Mouse (Mus musculus): Measurements from ENCODE around the gene Ccdc137.
"Not testable (repeated sequence)": the region's sequence is repeated elsewhere in the genome, so short reads cannot be mapped to it uniquely, and the experiment has no call there.

Ccdc137 gene

DNA sequence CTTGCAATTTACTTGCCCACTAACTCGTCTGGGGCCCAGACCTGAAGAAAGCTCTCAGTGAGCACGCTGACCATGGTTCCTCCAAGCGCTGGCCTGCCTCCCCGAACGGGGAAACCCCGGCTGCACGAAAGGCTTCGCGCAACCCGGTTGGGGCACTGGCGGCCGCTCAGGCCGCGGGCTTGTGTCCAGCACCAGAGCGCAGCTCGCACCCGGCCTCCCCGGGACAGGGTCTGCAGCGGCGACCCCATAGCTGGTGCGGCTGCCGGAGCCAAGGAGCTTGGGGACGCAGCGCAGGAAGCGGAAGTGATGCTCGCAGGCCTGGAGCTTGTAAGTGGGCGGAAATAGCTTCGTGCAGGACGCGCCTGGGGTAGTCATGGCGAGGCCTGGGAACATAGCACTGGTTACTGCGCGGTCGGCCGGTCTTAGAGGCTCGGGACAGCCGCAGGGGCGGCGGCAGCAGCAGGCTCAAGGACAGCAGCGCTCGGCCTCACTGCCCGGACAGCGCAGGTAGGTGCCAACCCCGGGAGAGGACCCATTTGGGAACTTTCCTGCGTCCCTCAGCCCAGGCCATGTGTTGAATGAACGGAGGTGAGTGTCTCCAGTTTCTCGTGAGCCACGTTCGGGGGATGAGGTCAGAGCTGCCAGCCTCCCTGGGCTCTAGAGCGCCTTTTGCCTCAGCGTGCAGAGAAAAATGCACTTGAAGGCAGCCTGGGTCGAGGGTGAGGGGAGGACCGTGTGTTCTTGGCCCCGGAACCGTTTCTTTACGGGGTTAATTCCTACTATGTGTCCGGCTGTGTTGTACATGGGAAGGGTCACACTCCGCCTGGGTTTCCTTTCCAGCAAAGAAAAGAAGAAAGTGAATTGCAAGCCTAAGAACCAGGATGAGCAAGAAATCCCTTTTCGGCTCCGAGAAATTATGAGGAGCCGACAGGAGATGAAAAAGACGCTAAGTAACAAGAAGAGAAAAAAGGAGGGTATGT, at the start of gene Ccdc137, which contains the start of gene Oxld1:
Ccdc137 (plus strand) TSS at position 344 of the 980 bp plus-strand sequence.
Oxld1 (minus strand) TSS at position 297 of the 980 bp plus-strand sequence.
- DNase-seq (ENCODE audit: low spot score in 2 of 2) = peak; percentile 86 to 90

DNA sequence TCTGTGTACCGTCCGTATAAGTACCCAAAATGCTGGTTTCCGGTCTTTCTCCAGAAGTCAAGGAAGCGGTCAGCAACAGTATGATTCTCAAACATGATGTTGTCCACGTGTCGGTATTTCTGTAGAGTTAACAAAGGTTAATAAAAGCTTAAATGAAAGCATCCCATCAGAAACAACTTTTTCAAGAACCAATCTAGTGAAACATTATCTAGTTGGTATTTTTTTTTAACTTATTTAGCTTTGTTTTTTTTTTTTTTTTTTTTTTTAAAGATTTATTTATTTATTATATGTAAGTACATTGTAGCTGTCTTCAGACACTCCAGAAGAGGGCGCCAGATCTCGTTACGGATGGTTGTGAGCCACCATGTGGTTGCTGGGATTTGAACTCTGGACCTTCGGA, 44.3 kb upstream of the Ccdc137 start:
- not testable (repeated sequence) for DNase-seq (ENCODE audit: low spot score in 2 of 2)

- no peak for DNase-seq (ENCODE audit: low spot score in 2 of 2)
Measured at GRCm38 (mm10) chr11:120417852-120418251, 40.1 kb upstream of the Ccdc137 start.

DNA sequence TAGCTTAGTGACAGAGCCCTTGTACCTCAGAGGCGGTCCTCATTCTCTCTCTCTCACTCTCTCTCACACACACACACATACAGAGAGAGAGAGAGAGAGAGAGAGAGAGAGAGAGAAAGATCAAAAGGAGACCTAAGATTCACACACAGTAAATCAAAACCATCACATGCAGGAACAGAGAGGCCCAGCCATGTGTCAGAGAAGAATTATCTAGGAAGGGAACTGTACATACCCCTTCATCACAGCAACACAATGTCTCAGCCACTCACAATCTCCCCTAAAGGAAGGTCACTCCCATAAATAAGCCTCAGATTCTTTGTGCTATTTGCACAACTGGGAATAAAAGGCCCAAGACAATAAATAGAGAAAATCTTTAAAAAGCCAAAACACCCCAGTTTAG, 39.3 kb upstream of the Ccdc137 start:
- DNase-seq (ENCODE audit: low spot score in 2 of 2) = no peak

DNA sequence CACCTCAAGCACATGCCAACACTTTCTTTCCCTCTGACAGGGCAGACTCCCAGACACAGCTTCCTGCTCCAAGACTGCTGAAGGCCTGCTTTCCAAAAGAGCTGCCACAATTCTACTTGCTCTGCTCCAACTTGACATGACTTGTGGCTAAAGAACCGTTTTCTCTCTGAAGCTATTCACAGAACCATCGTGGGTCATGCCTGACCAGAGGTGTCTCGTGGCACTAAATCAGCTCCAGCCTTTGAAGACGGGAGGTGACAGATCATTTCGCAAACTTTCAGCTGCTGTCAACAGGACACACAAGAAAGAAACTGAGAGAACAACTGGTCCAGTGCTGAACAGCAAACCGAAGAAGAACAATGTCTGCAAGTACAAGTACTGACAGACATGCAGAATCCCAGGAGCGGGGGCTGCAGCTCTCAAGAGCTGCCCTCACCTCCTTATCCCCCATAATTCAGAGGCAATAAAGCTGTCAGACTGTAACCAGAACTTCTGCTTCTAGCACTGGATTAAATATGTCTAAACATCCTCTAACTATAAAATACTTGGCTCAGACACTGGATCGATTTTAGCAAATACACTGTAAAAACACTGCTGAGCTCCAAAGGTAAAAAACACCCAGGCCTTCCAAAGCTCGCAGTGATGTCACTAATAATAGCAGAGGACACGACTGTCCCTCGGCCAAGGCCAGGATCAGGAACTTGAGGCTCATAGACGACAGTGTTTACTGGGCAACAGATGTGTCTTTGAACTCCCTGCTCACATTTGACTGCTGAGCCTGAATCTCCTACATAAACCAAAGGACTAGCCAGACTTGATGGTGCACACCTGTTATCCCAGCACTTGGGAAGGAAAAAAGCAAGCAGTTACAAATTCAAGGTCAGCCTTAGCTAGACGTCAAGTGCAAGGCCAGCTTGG, 35.0 kb upstream of the Ccdc137 start:
- DNase-seq (ENCODE audit: low spot score in 2 of 2) = no peak

- DNase-seq (ENCODE audit: low spot score in 2 of 2) = peak; percentile 45 to 68
Measured at GRCm38 (mm10) chr11:120423569-120424295, 34.2 kb upstream of the Ccdc137 start.

DNA sequence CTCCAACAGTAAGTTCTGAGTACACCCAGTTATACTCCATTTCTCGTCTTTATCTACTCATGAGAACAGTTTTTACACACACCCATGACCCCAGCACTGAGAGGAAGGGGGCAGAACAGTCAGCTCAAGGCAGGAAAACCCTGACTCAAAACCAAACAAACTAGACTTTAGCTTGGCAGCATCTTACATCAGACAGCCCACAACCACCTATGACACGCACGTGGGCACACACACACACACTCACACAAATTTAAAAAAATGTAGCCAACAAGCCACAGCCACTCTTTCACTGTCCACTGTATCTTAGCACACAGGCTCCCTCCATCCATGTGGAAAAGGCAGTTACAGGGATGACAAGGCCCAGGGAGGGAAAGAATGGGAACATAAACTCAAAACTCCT, 31.2 kb upstream of the Ccdc137 start:
- DNase-seq (ENCODE audit: low spot score in 2 of 2) = no peak

DNA sequence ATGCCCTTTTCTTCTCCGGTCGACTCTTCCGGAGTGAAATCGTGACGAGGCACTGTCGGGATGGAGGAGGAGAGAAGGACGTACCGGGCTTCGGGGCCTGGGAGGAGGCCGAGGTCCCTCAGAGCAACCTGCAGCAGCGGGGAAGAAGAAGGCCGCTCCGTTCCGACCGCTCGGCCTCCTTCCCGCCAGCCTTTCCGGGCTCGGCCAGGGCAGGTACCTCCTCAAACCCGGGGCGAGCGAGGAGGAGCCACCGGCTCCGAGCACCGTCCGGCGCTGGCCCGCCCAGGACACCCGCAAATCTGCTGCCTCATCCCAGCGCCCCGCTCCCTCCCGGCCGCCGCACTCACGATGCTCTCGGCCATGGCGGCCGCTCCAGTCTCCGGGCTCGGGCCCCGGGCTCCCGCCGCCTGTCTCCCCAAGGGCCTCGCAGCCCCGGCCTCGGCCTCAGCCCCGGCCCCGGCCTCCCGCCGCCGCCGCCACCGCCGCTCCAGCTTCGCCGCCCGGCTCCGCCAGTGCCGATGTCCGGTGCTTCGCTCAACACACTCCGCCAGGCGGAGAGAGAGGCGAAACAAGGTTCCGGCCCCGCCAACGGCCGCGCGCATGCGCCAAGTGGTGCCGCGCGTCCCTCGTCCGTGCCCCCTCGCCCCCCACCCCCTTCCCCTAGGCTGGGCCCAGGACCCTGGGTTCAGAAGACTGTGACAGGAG, 20.6 kb upstream of the Ccdc137 start, which contains the start of gene Nploc4:
Nploc4 (minus strand) TSS at position 557 of the 705 bp plus-strand sequence.
- peak; percentile 87 to 91 for DNase-seq (ENCODE audit: low spot score in 2 of 2)

GRCm38 (mm10) chr11:120437857-120438385, 20.0 kb upstream of the Ccdc137 start:
- DNase-seq (ENCODE audit: low spot score in 2 of 2) = no peak

DNA sequence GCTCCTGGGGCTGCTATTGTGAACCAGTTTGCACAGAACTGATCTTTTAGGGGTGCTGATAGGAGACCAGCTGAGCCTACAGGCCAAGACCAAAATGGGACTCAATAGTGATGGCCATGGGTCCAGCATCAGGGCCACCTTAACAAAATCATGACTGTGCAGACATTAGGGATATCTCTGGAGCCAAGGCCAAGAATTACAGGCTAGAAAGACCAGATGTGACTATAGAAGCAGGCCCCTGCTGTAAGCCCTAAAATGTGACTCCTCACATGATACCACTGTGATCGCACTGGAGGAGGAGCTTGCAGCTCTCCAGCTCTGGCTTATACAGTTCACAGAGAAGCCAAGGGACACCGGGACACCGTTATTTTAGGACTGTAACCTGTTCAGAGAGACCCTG, 15.6 kb upstream of the Ccdc137 start, which contains the start of gene Tspan10:
Tspan10 (plus strand) TSS at position 301 of the 400 bp plus-strand sequence.
- DNase-seq (ENCODE audit: low spot score in 2 of 2) = no peak

DNA sequence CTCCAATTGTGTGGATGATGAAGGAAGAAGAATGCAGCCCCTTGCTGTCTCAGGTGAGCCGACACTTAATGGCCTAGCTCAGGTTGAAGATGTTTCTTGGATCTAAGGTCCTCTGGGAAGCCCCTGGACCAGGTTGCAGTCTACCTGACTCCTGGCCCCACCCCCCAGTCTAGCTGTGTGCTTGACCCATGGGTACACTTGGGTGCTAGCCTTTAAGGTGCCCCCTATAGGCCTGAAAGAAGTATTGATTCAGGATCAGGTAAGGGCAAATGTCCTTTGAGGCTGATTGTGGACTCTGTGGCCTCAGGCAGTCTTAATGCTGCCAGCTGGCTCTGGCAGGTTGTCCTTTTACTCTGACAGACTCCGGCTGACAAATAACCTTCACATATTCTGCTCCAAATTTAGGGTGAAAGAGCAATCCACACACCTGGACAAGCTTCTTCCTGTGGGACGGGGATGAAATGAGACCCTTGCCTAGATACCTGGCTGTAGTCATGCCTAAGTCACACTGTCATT, 15.1 kb upstream of the Ccdc137 start:
- no peak for DNase-seq (ENCODE audit: low spot score in 2 of 2)

DNA sequence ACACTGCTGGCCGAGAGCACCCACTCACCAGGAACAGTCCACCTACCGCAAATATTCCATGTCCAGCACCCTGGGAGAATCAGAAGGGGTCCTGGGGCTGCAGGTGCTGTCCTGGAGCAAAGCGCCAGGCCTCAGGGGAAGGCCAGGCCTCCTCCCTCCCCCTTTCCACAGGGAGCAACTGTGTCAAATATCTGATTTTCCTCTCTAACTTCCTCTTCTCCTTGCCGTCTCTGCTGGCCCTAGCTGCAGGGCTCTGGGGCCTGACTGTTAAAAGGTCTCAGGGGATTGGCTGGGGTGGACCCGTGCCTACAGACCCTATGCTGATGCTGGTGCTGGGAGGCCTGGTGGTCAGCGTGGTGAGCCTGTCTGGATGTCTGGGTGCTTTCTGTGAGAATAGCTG, 13.8 kb upstream of the Ccdc137 start:
- no peak for DNase-seq (ENCODE audit: low spot score in 2 of 2)

- no peak for DNase-seq (ENCODE audit: low spot score in 2 of 2)
Measured at GRCm38 (mm10) chr11:120445475-120445874, 12.4 kb upstream of the Ccdc137 start.

GRCm38 (mm10) chr11:120447179-120447578, 10.7 kb upstream of the Ccdc137 start:
- no peak for DNase-seq (ENCODE audit: low spot score in 2 of 2)

DNA sequence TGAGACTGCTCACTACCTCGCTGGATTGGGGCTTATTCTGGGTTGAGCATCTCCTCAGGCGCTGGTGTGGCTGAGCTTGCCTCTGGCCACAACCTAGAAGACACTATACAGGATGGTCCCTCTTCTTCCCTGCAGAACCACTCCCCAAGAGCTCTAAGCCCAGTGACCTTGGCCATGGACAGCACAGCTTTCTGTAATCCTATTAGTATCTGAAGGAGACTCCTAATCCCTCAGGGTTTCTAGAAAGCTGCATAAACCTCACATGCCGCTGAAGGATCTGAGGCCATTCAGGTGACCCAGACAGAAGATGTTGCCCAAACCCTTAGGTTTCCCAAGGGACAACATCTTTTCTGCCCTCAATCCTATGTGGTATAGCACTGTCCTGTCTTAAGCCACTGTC, 5.7 kb upstream of the Ccdc137 start:
- no peak for DNase-seq (ENCODE audit: low spot score in 2 of 2)

- no peak for DNase-seq (ENCODE audit: low spot score in 2 of 2)
Measured at GRCm38 (mm10) chr11:120453306-120453705, 4.6 kb upstream of the Ccdc137 start, which contains the start of gene Pde6g. Gene Pde6g, minus strand, starts transcription at chr11:120453500.

GRCm38 (mm10) chr11:120454965-120455364, 3.0 kb upstream of the Ccdc137 start:
- no peak for DNase-seq (ENCODE audit: low spot score in 2 of 2)

GRCm38 (mm10) chr11:120455413-120455812, 2.5 kb upstream of the Ccdc137 start:
- no peak for DNase-seq (ENCODE audit: low spot score in 2 of 2)

- no peak for DNase-seq (ENCODE audit: low spot score in 2 of 2)
Measured at GRCm38 (mm10) chr11:120457370-120457769, 545 bp upstream of the Ccdc137 start.

Measured in right cerebral cortex, postnatal 10 days (tissue).